Mouse (Mus musculus): Measurements from ENCODE around the gene Clec11a.

- TF ChIP-seq CTCF (IDR thresholded peaks at IDR 0.05) (peak; percentile 18; the same call in 1 of the 2 replicates), EP300 (IDR thresholded peaks at IDR 0.05) (no peak)
Observed at GRCm38 (mm10) chr7:44307261-44308020, 739 bp upstream of the Clec11a start.
